Mouse (Mus musculus) bone marrow, adult 2 months (tissue): Measurements from ENCODE around the gene Plekho2.

Experiments used
- CTCF ChIP-seq: fragments of 200-500 bp; IDR thresholded peaks from 2 replicates; pipeline ENCODE4 v1.5.1; 2011; ENCODE audit warnings: low read length, control low read depth; ENCODE audit not compliant: control insufficient read depth, insufficient read depth
- POLR2A ChIP-seq: fragments of 200-500 bp; IDR thresholded peaks from 2 replicates; pipeline ENCODE4 v1.6.1; 2011; ENCODE audit warnings: low read depth, mild to moderate bottlenecking, control low read depth, low read length, borderline replicate concordance; ENCODE audit not compliant: control insufficient read depth

DNA sequence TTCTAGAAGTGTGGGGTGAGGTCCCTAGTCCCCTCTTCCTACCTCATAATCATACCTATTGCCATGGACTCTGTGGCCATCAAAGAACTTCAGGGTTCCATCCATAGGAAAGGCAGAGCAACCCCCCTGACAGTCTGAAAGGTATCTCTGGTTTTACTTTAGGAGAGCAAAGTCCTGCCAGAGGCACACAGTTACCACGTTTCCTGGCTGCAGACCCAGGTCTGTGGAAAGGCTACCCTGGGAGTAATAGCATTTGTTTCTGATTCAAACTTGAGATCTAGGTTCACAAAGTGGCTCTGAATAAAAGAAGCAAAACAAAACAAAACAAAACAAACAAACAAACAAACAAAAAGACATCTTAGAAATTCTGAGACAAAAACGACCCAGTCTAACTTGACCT, 44.4 kb upstream of the Plekho2 start:
- TF ChIP-seq CTCF = no peak
- no peak for TF ChIP-seq POLR2A
